Mouse (Mus musculus) lung, adult 2 months (tissue): Measurements from ENCODE around the gene Agtpbp1.

Source experiments
- CTCF ChIP-seq: fragments of 200-500 bp; IDR thresholded peaks from 2 replicates; pipeline ENCODE4 v1.5.1; 2011; ENCODE audit warnings: mild to moderate bottlenecking, low read length, control low read depth; ENCODE audit not compliant: insufficient read depth
- POLR2A ChIP-seq: fragments of 200-500 bp; IDR thresholded peaks from 2 replicates; pipeline ENCODE4 v1.6.1; 2011; ENCODE audit warnings: low read depth, mild to moderate bottlenecking, control low read depth, low read length, borderline replicate concordance; ENCODE audit errors: extremely low read depth

GRCm38 (mm10) chr13:59412672-59413071 is 172.4 kb downstream of the Agtpbp1 start:
- no peak for TF ChIP-seq CTCF
- TF ChIP-seq POLR2A: no peak
